Mouse (Mus musculus) adrenal gland, postnatal 14 days (tissue): ENCODE measurements around the gene Snrnp70. TPM values are rescaled to one million over a fixed set of nuclear protein-coding genes. Genes with fewer than 3 reads are reported as not detected.
A peak's percentile ranks its signal among the peaks of the same experiment; 100 is the strongest.
"Not testable (repeated sequence)": the region's sequence is repeated elsewhere in the genome, so short reads cannot be mapped to it uniquely, and the experiment has no call there.

Experiments
- DNase-seq: peaks from one replicate; pipeline ENCODE4 v3.0.0; 2021; ENCODE audit warnings: mixed read lengths
- total RNA-seq: library from RNA; stranded (reverse); gene quantifications from 2 replicates; pipeline ENCODE4 v1.2.3, GENCODE M21; 2021

The Snrnp70 gene
- total RNA-seq, 1 experiment from 2014 or later, result 265 TPM

DNA sequence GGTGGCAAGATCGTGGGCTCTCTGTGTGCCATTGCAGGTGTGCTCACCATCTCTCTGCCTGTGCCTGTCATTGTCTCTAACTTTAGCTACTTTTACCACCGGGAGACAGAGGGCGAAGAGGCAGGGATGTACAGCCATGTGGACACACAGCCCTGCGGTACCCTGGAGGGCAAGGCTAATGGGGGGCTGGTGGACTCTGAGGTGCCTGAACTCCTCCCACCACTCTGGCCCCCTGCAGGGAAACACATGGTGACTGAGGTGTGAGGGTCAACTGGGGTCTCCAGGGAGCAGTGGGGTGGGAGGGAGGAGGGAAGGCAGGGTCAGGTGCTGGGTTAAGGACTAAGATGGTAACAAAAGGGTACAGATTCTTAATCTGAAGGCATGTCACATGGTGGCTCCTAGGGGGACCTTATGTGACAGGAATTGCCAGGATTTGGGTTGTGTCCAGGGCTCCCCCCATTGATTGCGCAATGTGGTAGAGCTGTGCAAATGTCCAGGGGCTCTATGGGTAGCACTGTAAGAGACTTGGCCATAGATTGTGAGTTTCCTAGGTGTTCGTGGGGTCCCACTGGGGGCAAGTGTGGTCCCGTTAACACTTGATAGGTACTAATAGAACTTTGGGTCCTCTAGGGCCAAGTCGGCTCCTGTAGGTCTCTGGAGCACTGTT lies 14.1 kb upstream of the Snrnp70 start:
- DNase-seq, result no peak

DNA sequence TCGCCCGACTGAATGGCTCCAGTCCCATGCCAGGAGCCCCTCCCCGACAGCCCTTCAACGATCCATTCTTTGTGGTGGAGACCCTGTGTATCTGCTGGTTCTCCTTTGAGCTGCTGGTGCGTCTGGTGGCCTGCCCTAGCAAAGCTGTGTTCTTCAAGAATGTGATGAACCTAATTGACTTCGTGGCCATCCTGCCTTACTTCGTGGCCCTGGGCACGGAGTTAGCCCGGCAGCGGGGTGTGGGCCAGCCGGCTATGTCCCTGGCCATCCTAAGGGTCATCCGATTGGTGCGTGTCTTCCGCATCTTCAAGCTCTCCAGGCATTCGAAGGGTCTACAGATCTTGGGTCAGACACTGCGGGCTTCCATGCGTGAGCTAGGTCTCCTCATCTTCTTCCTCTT lies 13.4 kb upstream of the Snrnp70 start:
- no peak for DNase-seq

DNA sequence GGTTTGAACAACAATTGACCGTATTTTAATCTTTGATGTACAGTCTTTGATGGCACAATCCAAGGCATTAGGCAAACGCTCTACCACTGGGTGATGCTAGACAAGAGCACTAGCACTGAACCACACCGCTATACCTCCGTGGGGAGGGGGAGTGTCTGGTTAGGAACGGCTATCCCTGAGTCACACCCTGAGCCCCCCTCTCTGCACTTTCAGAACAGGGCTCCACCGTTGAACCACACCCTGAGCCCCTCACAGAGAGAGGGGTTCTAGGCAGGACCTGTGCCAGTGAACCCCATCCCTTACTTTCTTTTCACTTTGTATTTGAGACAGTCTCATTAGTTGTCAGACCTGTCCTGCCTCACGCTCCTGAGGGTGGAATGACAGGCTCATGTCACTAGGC lies 12.8 kb upstream of the Snrnp70 start:
- no peak for DNase-seq

DNA sequence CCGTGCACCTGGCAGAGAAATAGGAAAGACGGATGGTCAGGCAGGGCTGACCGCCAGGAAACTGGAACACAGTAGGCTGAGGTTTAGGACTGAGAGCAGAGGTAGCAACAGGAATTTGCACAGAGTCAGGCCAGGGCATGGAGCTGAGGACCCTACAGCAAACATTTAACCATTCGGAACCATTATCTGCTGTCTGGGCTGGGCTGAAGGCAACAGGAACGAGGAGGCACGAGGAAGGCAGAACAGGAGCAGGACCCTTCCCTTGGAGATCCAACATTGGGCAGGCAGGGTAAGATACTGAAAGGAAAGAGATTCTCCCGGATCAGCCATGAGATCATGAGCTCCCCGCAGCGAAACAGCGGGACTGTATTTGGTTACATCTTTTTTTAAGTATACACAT lies 12.3 kb upstream of the Snrnp70 start:
- no peak for DNase-seq

DNA sequence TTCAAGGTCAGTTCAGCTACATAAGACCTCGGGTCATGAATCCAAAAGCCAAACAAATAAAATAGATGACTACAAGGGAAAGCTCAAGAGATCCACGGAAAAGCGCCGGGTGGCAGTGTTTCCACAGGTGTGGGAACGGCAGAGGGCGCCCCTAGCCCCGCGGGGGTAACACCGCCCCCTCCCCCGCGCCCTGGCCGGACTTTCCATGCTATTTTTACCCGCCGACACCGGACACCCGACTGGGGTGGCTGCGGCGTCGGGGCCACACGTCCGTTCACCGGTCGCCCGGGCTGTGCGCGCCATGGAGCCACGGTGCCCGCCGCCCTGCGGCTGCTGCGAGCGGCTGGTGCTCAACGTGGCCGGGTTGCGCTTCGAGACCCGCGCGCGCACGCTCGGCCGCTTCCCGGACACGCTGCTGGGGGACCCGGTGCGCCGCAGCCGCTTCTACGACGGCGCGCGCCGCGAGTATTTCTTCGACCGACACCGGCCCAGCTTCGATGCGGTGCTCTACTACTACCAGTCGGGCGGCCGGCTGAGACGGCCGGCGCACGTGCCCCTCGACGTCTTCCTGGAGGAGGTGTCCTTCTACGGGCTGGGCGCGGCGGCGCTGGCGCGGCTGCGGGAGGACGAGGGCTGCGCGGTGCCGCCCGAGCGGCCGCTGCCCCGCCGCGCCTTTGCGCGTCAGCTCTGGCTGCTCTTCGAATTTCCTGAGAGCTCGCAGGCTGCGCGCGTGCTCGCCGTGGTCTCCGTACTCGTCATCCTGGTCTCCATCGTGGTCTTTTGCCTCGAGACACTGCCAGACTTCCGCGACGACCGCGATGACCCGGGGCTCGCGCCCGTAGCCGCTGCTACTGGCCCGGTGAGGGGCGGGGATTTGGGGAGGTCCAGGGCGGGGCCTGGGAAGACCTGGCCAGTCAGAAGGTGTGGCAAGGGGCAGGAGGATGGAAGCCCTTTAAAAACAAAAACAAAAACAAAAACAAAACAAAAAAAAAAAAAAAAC lies 10.9 kb upstream of the Snrnp70 start:
- DNase-seq, result peak; percentile 35

DNA sequence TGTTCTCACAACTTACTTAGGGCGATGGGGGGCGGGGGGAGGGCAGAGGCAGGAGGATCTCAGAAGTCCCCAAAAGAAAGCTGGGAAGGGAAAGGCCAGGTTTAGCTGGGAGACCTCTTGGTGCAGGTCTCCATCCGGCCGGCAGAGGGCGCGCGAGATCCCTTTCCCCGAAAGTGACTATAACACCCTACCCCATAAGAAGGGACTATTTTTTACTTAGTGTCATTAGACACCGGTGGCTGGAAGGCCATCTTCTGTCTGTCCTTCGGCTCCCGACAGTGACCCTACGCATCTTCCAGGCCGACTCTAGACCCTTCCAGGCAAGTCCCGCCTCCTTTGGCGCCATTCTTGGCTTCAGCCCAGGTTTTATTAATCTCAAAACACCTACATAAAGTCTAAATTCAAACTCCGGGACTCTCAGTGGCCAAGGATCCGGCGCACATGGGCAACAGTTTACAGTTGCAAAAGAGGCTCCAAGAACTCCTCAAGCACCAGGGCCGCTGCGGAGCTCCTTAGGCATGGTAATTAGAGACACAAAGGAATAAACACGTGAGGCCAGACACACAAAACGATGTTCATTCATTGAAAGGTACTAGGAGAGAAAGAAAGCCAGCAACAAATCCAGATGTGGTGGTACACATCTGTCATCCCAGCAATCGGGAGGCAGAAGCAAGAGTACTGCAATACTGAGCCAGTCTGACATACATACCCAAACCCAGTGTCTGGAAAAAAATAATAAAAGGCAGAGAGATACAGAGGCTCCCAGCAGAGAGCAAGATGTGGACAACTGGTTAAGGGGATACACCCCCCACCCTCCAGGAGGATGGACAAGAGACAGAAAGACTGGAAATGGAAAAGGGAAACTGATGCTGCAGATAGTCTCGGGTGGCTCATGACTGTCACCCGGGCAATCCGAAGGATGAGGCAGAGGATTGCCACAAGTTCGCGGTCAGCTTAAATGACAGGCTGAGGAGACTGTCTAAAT lies 9.8 kb upstream of the Snrnp70 start, which contains the start of gene Kcna7:
Kcna7 (plus strand) TSS at position 563 of the 985 bp plus-strand sequence.
- peak; percentile 86 for DNase-seq

DNA sequence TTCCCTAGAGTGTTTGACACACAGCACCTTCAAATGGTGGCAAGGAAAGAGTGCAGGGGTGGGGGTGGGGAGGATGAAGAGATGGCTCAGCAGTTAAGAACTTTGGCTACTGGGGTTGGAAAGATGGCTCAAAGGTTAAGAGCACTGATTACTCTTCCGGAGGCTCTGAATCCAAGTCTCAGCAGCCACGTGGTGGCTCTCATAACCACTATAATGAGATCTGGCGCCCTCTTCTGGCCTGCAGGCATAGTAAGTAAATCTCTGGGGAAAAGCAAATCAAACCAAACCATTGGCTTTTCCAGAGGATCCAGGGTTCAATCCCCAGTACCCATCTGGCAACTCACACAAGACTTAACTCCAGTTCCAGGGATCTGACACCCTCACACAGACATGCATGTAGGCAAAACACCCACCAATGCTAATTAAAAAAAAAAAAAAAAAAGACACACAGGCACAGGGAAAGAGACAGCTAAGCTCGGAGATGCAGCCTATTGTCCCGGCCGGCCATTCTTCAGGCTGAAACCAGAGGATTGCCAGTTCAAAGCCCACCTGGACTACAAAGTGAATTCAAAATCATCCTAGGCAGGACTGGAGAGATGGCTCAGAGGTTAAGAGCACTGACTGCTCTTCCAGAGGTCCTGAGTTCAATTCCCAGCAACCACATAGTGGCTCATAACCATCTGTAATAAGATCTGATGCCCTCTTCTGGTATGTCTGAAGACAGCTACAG lies 8.2 kb upstream of the Snrnp70 start:
- DNase-seq, result peak; percentile 85

DNA sequence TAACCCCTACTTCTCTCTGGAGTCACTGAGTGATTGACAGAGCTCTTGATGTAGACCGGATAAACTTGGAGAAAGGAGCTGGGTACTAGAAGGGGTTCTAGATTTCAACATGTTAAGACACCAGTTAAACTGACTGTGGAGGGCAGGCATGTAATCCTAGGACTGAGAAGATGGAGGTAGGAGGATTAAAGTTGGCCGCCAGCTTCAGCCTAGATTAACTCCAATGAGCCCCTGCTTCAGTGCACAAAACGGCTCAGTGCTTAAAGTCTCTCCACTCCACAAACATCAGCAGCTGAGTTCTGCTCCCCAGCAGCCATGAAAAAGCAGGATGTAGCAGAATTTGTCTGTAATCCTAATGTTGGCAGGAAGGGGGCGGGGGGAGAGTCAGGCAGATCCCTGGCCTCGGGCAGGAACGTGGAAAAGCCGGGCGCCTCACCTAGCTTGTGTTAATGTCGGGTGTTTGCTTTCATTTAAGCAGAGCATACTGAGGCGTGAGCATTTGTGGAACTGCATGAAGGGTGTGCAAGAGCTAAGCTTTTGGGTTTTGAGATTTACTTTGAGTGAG lies 6.1 kb upstream of the Snrnp70 start:
- DNase-seq, result no peak

DNA sequence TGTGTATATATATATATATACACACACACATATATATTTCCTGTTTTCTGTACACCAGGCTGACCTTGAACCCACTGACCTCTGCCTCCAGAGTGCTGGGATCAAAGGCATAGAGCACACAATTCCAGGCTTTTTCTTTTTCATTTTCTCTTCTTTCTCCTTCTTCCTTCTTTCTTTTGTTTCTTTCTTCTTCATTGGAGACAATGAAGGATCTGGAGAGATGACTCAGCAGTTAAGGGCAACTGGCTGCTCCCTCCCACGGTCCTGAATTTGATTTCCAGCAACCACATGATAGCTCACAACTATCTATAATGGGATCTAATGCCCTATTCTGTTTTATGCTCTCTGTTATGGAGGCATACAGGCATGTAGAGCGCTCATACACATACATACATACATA lies 1.2 kb upstream of the Snrnp70 start:
- no peak for DNase-seq

DNA sequence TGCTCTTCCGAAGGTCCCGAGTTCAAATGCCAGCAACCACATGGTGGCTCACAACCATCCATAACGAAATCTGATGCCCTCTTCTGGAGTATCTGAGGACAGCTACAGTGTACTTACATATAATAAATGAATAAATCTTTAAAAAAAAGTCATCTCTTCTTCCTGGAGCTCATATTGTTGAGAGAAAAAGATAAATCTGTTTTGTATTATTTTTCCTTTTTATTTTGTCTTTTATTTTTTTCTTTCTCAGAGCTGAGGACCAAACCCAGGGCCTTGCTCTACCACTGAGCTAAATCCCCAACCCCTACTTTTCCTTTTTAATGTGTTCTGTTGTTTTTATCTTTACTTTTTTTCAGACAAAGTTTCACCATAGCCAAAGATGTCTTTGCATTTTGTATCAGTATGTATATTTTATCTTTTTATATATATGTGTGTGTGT lies 814 bp upstream of the Snrnp70 start:
- not testable (repeated sequence) for DNase-seq

DNA sequence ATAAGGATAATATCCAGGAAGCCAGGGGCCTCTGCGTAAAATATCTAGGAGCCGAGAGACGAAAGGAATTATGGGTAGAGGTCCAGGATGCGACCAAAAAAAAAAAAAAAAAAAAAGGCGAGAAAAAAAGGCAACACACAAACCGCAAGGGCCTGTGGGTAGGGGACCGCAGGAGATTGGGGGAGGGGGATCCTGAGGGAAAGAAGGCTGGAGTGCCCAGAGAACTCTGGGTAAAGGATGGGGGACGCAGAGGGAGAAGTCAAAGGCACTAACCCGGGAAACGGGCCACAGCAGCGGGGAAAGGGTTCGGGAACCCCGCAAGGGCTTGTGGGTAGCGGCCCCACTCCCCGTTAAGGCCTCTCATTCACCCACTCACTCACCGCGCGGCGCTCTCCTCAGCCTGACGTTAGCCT lies 407 bp downstream of the Snrnp70 start:
- peak; percentile 79 for DNase-seq

DNA sequence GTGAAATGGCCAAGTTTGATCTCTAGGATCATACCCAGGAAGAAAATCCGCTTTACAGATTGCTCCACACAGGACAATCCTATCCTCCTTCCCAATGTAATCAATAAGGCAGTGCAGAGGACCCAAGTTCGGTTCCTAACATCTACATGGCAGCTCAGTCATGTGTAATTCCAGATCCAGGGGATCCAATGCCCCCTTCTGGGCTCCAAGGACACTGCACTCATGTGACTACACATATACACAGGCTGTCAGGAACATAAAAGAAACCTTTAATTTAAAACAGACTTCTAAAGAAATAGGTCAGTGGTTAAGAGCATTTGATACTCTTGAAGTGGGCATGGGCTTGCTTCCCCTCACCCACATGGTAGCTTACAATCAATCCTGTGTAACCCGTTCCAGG lies 9.5 kb downstream of the Snrnp70 start:
- DNase-seq, result no peak

DNA sequence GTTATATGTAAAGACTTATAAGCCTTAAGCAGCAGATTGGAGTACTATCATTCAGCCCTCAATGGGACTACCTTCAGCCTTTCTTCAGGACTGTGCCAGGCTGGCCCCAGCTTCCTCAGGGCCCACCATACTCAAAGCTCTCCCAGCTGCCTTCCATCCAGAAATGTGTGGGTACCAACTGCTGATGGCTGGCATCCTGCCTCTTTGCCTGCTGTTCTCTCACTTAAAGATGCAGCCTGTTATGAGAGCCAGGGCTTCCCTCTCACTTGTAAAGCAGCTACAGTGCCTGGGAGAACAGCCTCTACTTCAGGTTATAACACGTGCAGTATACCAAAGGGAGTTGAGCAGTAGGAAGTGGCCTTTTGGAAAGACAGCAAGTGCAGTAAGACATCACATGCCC lies 19.5 kb downstream of the Snrnp70 start:
- no peak for DNase-seq

DNA sequence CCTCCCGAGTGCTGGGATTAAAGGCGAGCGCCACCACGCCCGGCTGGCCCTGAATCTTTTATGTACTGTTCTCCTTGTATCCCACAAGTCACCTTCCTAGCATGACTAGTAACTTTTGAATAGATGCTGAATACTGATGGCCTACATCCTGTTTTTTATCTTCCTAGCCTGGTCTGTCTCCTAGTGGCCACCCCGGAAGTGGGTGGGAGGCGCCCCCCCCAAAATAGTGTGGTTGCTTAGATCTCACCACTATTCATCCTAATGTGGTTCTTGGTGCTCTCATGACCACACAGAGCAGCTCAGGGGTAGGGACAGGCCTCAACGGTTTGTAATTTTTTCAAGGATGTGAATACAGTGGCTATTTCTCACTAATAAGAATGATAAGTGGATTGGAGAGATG lies 20.9 kb downstream of the Snrnp70 start:
- no peak for DNase-seq

DNA sequence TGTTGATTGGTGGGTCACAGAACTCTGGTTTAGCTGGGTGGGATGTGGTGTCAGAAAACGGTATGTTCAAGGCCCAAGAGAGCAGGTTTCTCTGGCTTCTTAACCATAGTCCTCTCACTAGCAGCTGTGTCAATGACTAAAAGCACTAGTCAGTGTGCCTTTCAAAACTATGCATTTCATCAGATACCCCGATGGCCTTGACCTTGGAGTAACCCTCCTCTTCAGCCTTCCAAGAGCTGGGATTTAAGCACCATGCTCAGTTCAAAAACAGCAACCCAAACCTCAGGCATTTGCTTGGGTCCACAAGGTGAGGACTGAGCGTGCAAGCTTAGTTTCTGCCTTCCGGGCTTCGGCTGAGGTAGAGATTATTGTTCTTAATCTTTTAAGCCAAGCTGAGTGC lies 23.2 kb downstream of the Snrnp70 start:
- DNase-seq, result no peak

DNA sequence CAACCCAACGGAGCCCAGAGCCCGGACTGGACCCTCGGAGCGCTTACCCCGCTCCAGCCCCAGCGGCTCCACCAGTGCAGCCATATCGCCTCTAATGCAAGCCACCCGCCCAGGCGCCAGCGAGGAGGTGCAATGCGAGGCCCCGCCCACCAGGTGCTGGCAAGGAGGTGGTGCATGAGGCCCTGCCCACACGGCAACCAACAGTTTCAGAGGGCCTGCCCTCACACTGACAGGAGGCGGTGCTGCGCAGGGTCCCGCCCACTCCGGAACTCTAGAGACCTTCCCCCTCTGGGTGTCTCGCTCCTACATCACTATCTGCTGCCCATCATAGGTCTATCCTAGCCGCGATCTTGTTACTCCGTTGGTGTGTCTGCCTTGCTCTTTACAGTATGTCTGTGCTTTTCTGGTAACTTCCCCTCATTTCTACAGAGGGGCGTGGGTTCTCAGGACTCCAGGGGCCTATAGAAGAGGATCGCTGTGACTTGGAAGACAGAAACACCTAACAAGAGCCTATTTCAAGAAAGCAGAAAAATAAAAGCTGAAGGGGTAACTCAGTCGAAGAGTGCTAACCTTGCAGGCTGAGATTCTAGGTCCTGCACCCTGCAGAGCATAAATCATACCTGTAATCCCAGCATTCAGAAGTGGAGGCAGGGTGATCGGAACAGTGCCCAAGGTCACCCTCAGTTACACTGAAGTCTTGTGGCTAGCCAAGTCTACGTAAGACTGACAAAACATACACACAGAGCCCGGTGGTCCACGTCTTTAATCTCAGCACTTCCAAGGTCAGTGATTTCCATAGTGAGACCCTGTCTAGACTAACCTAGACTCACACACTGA lies 24.8 kb downstream of the Snrnp70 start, which contains the start of gene Lin7b:
Lin7b (minus strand) TSS at position 109 of the 837 bp plus-strand sequence.
- peak; percentile 95 for DNase-seq

DNA sequence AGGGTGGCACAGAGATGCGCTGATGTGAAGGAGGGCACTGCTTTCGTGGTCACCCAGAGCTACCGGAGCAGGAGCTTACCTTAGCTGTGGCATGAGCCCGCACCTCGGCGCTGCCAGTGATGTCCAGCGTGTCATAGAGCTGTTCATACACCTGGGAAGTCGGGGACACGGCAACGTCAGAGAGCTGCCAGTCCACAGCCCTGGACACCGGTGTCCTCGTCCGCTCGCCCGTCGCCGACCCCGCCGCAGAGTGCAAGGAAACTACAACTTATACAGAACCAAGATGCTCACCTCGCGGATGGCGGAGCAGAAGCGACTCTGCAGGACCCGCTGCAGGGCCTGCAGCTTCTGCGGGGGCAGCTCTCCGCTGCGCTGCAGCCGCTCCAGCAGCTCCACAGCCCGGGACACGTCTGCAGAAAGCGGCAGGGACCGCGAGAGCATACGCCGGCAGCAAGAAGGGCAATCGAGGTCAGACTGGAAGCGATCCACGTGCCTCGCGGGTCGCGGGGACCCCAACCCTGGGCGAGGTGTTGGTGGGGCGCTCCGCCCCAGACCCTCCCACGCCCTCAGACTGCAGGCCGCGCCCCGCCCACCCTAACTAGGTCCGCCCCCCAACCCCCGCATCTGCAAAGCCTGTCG lies 25.6 kb downstream of the Snrnp70 start:
- DNase-seq, result no peak

DNA sequence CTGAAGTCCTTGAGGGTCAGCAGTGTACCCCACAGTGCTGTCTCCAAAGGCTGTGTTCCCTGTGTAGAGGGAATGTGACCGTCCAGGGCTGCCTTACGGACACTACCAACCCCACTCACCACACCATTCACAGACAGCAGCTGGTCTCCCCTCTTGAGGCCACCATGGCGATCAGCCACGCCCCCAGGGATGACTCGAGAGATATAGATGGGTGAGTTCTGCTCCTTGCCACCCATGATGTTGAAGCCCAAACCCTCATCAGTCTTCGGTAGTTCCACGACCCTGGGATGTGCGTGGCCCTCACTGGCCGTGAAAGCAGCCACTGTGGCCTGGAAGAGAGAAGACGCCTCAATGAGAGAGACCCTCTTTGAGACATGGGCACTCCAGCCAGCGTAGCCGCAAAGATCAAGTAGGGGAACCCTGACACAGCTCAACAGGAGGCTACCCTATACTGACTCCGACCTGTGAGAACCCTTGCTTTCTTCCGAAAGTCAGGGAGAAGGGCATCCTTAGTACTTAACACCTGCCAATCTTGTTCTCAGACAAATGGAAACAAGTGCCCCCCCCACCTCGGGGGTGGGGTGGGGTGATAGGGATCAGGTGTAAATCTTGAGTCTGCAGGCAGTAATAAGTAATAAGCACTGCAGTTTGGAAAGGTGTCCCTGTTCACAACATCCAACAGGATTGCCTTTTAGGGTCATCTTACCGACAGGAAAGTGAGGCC lies 26.4 kb downstream of the Snrnp70 start:
- no peak for DNase-seq

DNA sequence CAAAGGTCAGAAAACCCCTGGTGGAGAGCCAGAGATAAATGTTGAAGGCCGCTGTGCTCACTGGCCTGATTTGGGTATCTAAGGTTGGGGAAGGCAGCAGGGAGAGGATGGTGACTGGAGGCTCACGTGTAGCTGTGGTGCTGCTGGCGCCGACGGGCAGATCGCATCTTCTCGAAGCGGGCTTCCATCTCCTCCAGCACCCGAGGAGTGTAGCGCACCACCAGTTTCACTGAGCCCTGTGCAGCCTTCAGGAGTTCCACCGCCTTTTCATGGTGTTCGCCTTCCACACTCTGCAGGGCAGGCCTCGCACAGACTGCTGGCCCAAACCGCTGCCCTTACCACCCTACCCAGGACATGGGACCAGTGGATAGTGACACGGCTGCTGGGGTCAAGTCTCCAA lies 27.4 kb downstream of the Snrnp70 start:
- no peak for DNase-seq
